Mouse (Mus musculus) liver, postnatal 0 days (tissue): ENCODE results near the gene Tespa1. TPM values are rescaled to one million over a fixed set of nuclear protein-coding genes. Genes with fewer than 3 reads are reported as not detected.
"Not testable (repeated sequence)": the region's sequence is repeated elsewhere in the genome, so short reads cannot be mapped to it uniquely, and the experiment has no call there.

ENCODE experiments used
- ATAC-seq: fragments of 200-750 bp; cut with Nextera tagmentation; 2 replicates; pipeline ENCODE4 v1.8.0; 2017; ENCODE audit warnings: mild to moderate bottlenecking, moderate library complexity
- DNase-seq: peaks from one replicate; pipeline ENCODE4 v3.0.0-alpha.2; 2016
- H3K27ac ChIP-seq: fragments of 300-500 bp; sonication (generic); 2 replicates; pipeline ENCODE4 v1.5.1; 2014; ENCODE audit warnings: antibody characterized with exemption, moderate library complexity, mild to moderate bottlenecking, low read depth
- H3K27me3 ChIP-seq: fragments of 300-500 bp; sonication (generic); 2 replicates; pipeline ENCODE4 v1.6.1; 2014; ENCODE audit warnings: low read length, control low read depth, mixed read lengths; ENCODE audit not compliant: insufficient read depth
- H3K36me3 ChIP-seq: fragments of 300-500 bp; sonication (generic); replicated peaks from 2 replicates; pipeline ENCODE4 v1.6.1; 2014; ENCODE audit warnings: mild to moderate bottlenecking, control low read depth, low read length, moderate library complexity, mixed read lengths; ENCODE audit not compliant: insufficient read depth
- H3K4me1 ChIP-seq: fragments of 300-500 bp; sonication (generic); 2 replicates; pipeline ENCODE4 v1.6.1; 2014; ENCODE audit warnings: antibody characterized with exemption, mild to moderate bottlenecking, control low read depth; ENCODE audit not compliant: insufficient read depth
- H3K4me2 ChIP-seq: fragments of 300-500 bp; sonication (generic); 2 replicates; pipeline ENCODE4 v1.6.1; 2014; ENCODE audit warnings: low read depth, mild to moderate bottlenecking, low read length, moderate library complexity, mixed read lengths
- H3K4me3 ChIP-seq: fragments of 300-500 bp; sonication (generic); 2 replicates; pipeline ENCODE4 v1.5.1; 2014; ENCODE audit warnings: low read depth, low read length
- H3K9ac ChIP-seq: fragments of 300-500 bp; sonication (generic); replicated peaks from 2 replicates; pipeline ENCODE4 v1.6.1; 2014; ENCODE audit warnings: mild to moderate bottlenecking, moderate library complexity
- H3K9me3 ChIP-seq: fragments of 300-500 bp; sonication (generic); 2 replicates; pipeline ENCODE4 v1.6.1; 2016; ENCODE audit warnings: mild to moderate bottlenecking, control low read depth, low read length, mixed read lengths
- CTCF ChIP-seq: sonication (generic); IDR thresholded peaks from 2 replicates; pipeline ENCODE4 v1.5.1; 2016; ENCODE audit warnings: antibody characterized with exemption, low read depth
- EP300 ChIP-seq: IDR thresholded peaks from 2 replicates; pipeline ENCODE4 v1.6.1; 2016; ENCODE audit warnings: antibody characterized with exemption, low read depth, mild to moderate bottlenecking
- WGBS: fragments of 180-500 bp; shearing (Covaris S2); extraction: QIAGEN DNeasy Blood & Tissue Kit; methylation state at CpG from one replicate; pipeline ENCODE4 v1.1.7; 2014; ENCODE audit not compliant: insufficient replicate concordance; 5-methylcytosine and 5-hydroxymethylcytosine counted together
- polyA plus RNA-seq: library from polyadenylated mRNA; unstranded; fragments of >200 nt; fragmentation: Nextera tagmentation; extraction: Ambion mirVana; gene quantifications from 2 replicates; pipeline ENCODE4 v1.2.1, GENCODE M21; 2015

The Tespa1 gene
- polyA plus RNA-seq, 1 experiment from 2014 or later = 1.5 TPM

- no peak for ATAC-seq
- Histone ChIP-seq H3K4me3 (no peak overlapping the region), H3K27me3 (no peaks in the 10 kb centered on the region), H3K36me3 (no peaks in the 10 kb centered on the region), H3K9ac (no peak overlapping the region), H3K4me1 (no peaks in the 10 kb centered on the region), H3K9me3 (no peaks in the 10 kb centered on the region), H3K4me2 (no peak overlapping the region), H3K27ac (no peak overlapping the region)
- WGBS = 28% methylated on average over 2 of the region's 2 CpGs
- TF ChIP-seq CTCF (no peak), EP300 (no peak)
- no peak for DNase-seq
Measured at GRCm38 (mm10) chr10:130337581-130337980, 14.9 kb downstream of the Tespa1 start.

- not testable (repeated sequence) for DNase-seq, ATAC-seq, H3K36me3 ChIP-seq, H3K4me3 ChIP-seq, H3K27ac ChIP-seq, H3K4me1 ChIP-seq, H3K4me2 ChIP-seq, H3K27me3 ChIP-seq, H3K9me3 ChIP-seq, H3K9ac ChIP-seq
- 80% methylated on average over 4 of the region's 4 CpGs for WGBS
Measured at GRCm38 (mm10) chr10:130340050-130340449, 17.4 kb downstream of the Tespa1 start.

- WGBS = 58% methylated on average over 1 of the region's 1 CpGs
- H3K9me3 ChIP-seq = no peaks in the 10 kb centered on the region
- H3K4me3 ChIP-seq = no peak overlapping the region
- H3K27me3 ChIP-seq = no peaks in the 10 kb centered on the region
- H3K9ac ChIP-seq = no peak overlapping the region
- no peaks in the 10 kb centered on the region for H3K4me1 ChIP-seq
- ATAC-seq (no peak), DNase-seq (no peak)
- H3K36me3 ChIP-seq = no peaks in the 10 kb centered on the region
- H3K27ac ChIP-seq = no peak overlapping the region
- TF ChIP-seq EP300 (no peak), CTCF (no peak)
- H3K4me2 ChIP-seq = no peak overlapping the region
Measured at GRCm38 (mm10) chr10:130344056-130344455, 21.4 kb downstream of the Tespa1 start.

GRCm38 (mm10) chr10:130363438-130364164 is 40.9 kb downstream of the Tespa1 start:
- H3K9me3 ChIP-seq = no peaks in the 10 kb centered on the region
- no peak overlapping the region for H3K4me3 ChIP-seq
- no peak overlapping the region for H3K27ac ChIP-seq
- H3K27me3 ChIP-seq = no peaks in the 10 kb centered on the region
- no peaks in the 10 kb centered on the region for H3K36me3 ChIP-seq
- H3K4me2 ChIP-seq = no peak overlapping the region
- TF ChIP-seq EP300 (no peak), CTCF (peak; percentile 63)
- H3K9ac ChIP-seq = no peak overlapping the region
- ATAC-seq (0 out of 2 replicates have a peak, but pooled peaks have one; percentile 31), DNase-seq (no peak)
- 53% methylated on average over 2 of the region's 2 CpGs for WGBS
- H3K4me1 ChIP-seq = no peaks in the 10 kb centered on the region

GRCm38 (mm10) chr10:130364766-130365165 is 42.1 kb downstream of the Tespa1 start:
- Histone ChIP-seq H3K27me3 (no peaks in the 10 kb centered on the region), H3K4me3 (no peak overlapping the region), H3K27ac (no peak overlapping the region), H3K36me3 (no peaks in the 10 kb centered on the region), H3K4me2 (no peak overlapping the region), H3K4me1 (no peaks in the 10 kb centered on the region), H3K9me3 (no peaks in the 10 kb centered on the region), H3K9ac (no peak overlapping the region)
- ATAC-seq (no peak), DNase-seq (no peak)
- no peak for TF ChIP-seq EP300
- TF ChIP-seq CTCF = no peak

- Histone ChIP-seq H3K27me3 (no peaks in the 10 kb centered on the region), H3K36me3 (no peaks in the 10 kb centered on the region), H3K27ac (no peak overlapping the region), H3K9ac (no peak overlapping the region), H3K4me1 (peaks cover 4% of the 10 kb centered on the region; the same call in 1 of the 2 replicates), H3K4me3 (no peak overlapping the region), H3K4me2 (no peak overlapping the region), H3K9me3 (no peaks in the 10 kb centered on the region)
- ATAC-seq (no peak), DNase-seq (no peak)
- TF ChIP-seq CTCF (no peak), EP300 (no peak)
Measured at GRCm38 (mm10) chr10:130368384-130368783, 45.7 kb downstream of the Tespa1 start.
